ENCODE assay signal across 8 mouse cellular contexts in genomic region chr14:40956252-40957146, GRCm38 (mm10). TPM values are rescaled to one million over a fixed set of nuclear protein-coding genes. Genes with fewer than 3 reads are reported as not detected.
DNase-seq lines count a peak whose midpoint lies in the region; TF ChIP-seq lines count a peak whose summit lies in the region.

No protein-coding gene starts in this region.

- peak; percentile 24; the same call in 1 of the 2 replicates for TF ChIP-seq EP300 in CH12.LX (IDR thresholded peaks at IDR 0.05; ENCODE audit: low read length)

- H3K9ac ChIP-seq in CH12.LX (ENCODE audit: insufficient read depth, low read depth): peak overlapping the region; percentile 39

- peaks cover 47% of the 10 kb centered on the region for H3K79me2 ChIP-seq in CH12.LX (replicated peaks; ENCODE audit: control insufficient read depth, extremely low read depth, insufficient read depth, poor library complexity, severe bottlenecking)

- peak overlapping the region in 2 of 3 experiments; percentile 5 to 15 for H3K4me3 ChIP-seq in CH12.LX (replicated peaks in 1 of 3; ENCODE audit: low read depth in 2 of 3, low read length in 2 of 3, poor library complexity in 1 of 3)

- H3K4me1 ChIP-seq in CH12.LX (ENCODE audit: control insufficient read depth in 1 of 2, insufficient read depth in 2 of 2): peaks cover 43 to 91% of the 10 kb centered on the region in 2 experiments

- in situ Hi-C loops in CH12.LX (cut with MboI; ENCODE audit: low pct_ligation_motif_present, low pct_unique_long_range_greater_than_20kb, low sequenced_read_pairs): no loop called here

- peak; percentile 41 for TF ChIP-seq RAD21 in CH12.LX (IDR thresholded peaks at IDR 0.05; ENCODE audit: low read depth, low read length)

- H3K27me3 ChIP-seq in CH12.LX (replicated peaks): no peaks in the 10 kb centered on the region

- TF ChIP-seq POLR2A in CH12.LX (IDR thresholded peaks at IDR 0.05; ENCODE audit: low read depth, low read length): peak; percentile 23; the same call in 1 of the 2 replicates

- TF ChIP-seq CTCF in CH12.LX (conservative IDR thresholded peaks at IDR 0.05 in 1 of 2, IDR thresholded peaks at IDR 0.05 in 1 of 2; ENCODE audit: low read depth in 2 of 2, low read length in 2 of 2): peak in 1 of 2 experiments; percentile 42; a peak in 2 of 4 replicates

- no peaks in the 10 kb centered on the region for H3K9me3 ChIP-seq in CH12.LX (replicated peaks; ENCODE audit: low read length)

- peak overlapping the region; percentile 60 for H3K27ac ChIP-seq in CH12.LX (ENCODE audit: insufficient read depth, low read depth)

- dilution Hi-C loops in CH12.LX (cut with MboI; ENCODE audit: extremely low pct_ligation_motif_present, extremely low pct_unique_long_range_greater_than_20kb, low sequenced_read_pairs): no loop called here

- H3K36me3 ChIP-seq in CH12.LX (replicated peaks in 1 of 2; ENCODE audit: control insufficient read depth in 1 of 2, insufficient read depth in 1 of 2, low read length in 1 of 2): peaks cover 0 to 2% of the 10 kb centered on the region in 2 experiments

- DNase-seq in CH12.LX (ENCODE audit: extremely low read depth) (no peak), ZHBTc4 (ENCODE audit: low read depth, low spot score) (peak; percentile 96)
- peak; percentile 70 for DNase-seq in fibroblast of lung, adult 2 months (ENCODE audit: low read depth)
- DNase-seq in heart, postnatal 4 days: peak; percentile 50
- peak; percentile 61 to 66 for DNase-seq in layer of hippocampus, postnatal 10 days (ENCODE audit: low spot score in 2 of 2)
- DNase-seq in lung, postnatal 4 days: peak; percentile 60 to 69
- DNase-seq in skeletal muscle tissue, adult 2 months (ENCODE audit: low read depth, low spot score): peak; percentile 42
- DNase-seq in adrenal gland, adult 18-20 months (ENCODE audit: low spot score in 2 of 2): no peak

- H3K4me2 ChIP-seq in CH12.LX (ENCODE audit: insufficient read depth, low read depth, poor library complexity, severe bottlenecking): peak overlapping the region; percentile 67

TF ChIP-seq in CH12.LX, 34 proteins besides CTCF, POLR2A, EP300 and RAD21:
- TF ChIP-seq USF2 (conservative IDR thresholded peaks at IDR 0.05; ENCODE audit: low read depth, low read length) (no peak), JUN (IDR thresholded peaks at IDR 0.05; ENCODE audit: insufficient read depth, low read depth, low read length) (no peak), ELF1 (IDR thresholded peaks at IDR 0.05; ENCODE audit: low read depth, low read length) (peak; percentile 43; the same call in 1 of the 2 replicates), PAX5 (IDR thresholded peaks at IDR 0.05; ENCODE audit: low read length) (no peak), NELFE (IDR thresholded peaks at IDR 0.05; ENCODE audit: low read depth, low read length) (no peak), TCF12 (IDR thresholded peaks at IDR 0.05; ENCODE audit: low read depth, low read length) (peak; percentile 3; the same call in 1 of the 2 replicates), CHD1 (IDR thresholded peaks at IDR 0.05; ENCODE audit: low read depth, low read length) (no peak), ETS1 (conservative IDR thresholded peaks at IDR 0.05; ENCODE audit: low read depth, low read length) (peak; percentile 39; the same call in 1 of the 2 replicates), UBTF (IDR thresholded peaks at IDR 0.05; ENCODE audit: low read depth, low read length) (no peak), TBP (conservative IDR thresholded peaks at IDR 0.05; ENCODE audit: low read depth, low read length) (no peak), ZMIZ1 (IDR thresholded peaks at IDR 0.05; ENCODE audit: low read depth, low read length) (peak; percentile 34; the same call in 1 of the 2 replicates), KAT2A (IDR thresholded peaks at IDR 0.05; ENCODE audit: insufficient replicate concordance, low read length) (no peak), ZNF384 (IDR thresholded peaks at IDR 0.05; ENCODE audit: low read depth, low read length) (no peak), SIN3A (IDR thresholded peaks at IDR 0.05; ENCODE audit: low read length) (peak; percentile 8; the same call in 1 of the 2 replicates), MXI1 (IDR thresholded peaks at IDR 0.05; ENCODE audit: low read depth, low read length) (peak; percentile 66), HCFC1 (IDR thresholded peaks at IDR 0.05; ENCODE audit: low read depth, low read length) (0 out of 2 replicates have a peak, but pooled peaks have one; percentile 15), SMC3 (IDR thresholded peaks at IDR 0.05; ENCODE audit: low read depth, low read length) (peak; percentile 24), E2F4 (IDR thresholded peaks at IDR 0.05; ENCODE audit: insufficient replicate concordance, low read depth, low read length) (no peak), ZC3H11A (IDR thresholded peaks at IDR 0.05; ENCODE audit: low read depth, low read length) (no peak), BHLHE40 (IDR thresholded peaks at IDR 0.05; ENCODE audit: low read depth, low read length) (peak; percentile 85)

RNA-seq across cellular contexts. Expression of gene Tspan14, which starts 10.1 kb away (rescaled TPM):
- total RNA-seq in CH12.LX (2012; rRNA removed) (14.9 and 16.1 TPM in 2 replicates), CH12.LX (2014; rRNA removed) (10.6 and 11.6 TPM in 2 replicates)
- 17.8 and 19.1 TPM in 2 replicates for polyA plus RNA-seq in CH12.LX (2012; ENCODE audit: insufficient read length, low read depth)
- 10 to 100 TPM; 25.9 to 28.6 TPM for total RNA-seq in heart, postnatal 4 days (2021)
- 10 to 100 TPM; 47.3 to 48.7 TPM for total RNA-seq in layer of hippocampus, postnatal 10 days (2021)
- total RNA-seq in adrenal gland, adult 18-20 months (2021): 10 to 100 TPM; 33.7 to 35.0 TPM

RNA-seq across cellular contexts. Expression of gene Fam213a, which starts 57.1 kb away (rescaled TPM):
- total RNA-seq in CH12.LX (2012; rRNA removed): 15.6 and 17.1 TPM in 2 replicates
- 11.6 and 12.0 TPM in 2 replicates for total RNA-seq in CH12.LX (2014; rRNA removed)
- polyA plus RNA-seq in CH12.LX (2012; ENCODE audit: insufficient read length, low read depth): 12.3 and 14.1 TPM in 2 replicates
- 10 to 100 TPM; 15.3 to 17.3 TPM for total RNA-seq in heart, postnatal 4 days (2021)
- 100 to 1,000 TPM; 132 to 150 TPM for total RNA-seq in layer of hippocampus, postnatal 10 days (2021)
- 100 to 1,000 TPM; 109 to 216 TPM for total RNA-seq in adrenal gland, adult 18-20 months (2021)

Comparison
In these comparisons a context has a peak if more than half of its experiments do, and no peak if none do; other contexts are left out.
1. DNase-seq: peak in ZHBTc4 (single experiment), fibroblast of lung, adult 2 months (single experiment), heart, postnatal 4 days (single experiment), layer of hippocampus, postnatal 10 days (2 of 2), lung, postnatal 4 days (2 of 2) and skeletal muscle tissue, adult 2 months (single experiment); none in CH12.LX (single experiment) and adrenal gland, adult 18-20 months (0 of 2).
2. RNA of gene Fam213a, which starts 57.1 kb away (total RNA-seq): 109 to 216 TPM in adrenal gland, adult 18-20 months and 132 to 150 TPM in layer of hippocampus, postnatal 10 days; 15.3 to 17.3 TPM in heart, postnatal 4 days and 11.6 to 17.1 TPM in CH12.LX; every median in the first group is over 4 times any median in the second.